Mouse (Mus musculus) stomach, postnatal 0 days (tissue): Measurements from ENCODE around the gene Naa15.

ENCODE experiments used
- CTCF ChIP-seq: IDR thresholded peaks from 2 replicates; pipeline ENCODE4 v1.5.1; 2016; ENCODE audit warnings: antibody characterized with exemption, low read depth, mild to moderate bottlenecking, moderate library complexity
- EP300 ChIP-seq: optimal IDR thresholded peaks from 2 replicates; pipeline ENCODE3; 2016; ENCODE audit warnings: antibody characterized with exemption

DNA sequence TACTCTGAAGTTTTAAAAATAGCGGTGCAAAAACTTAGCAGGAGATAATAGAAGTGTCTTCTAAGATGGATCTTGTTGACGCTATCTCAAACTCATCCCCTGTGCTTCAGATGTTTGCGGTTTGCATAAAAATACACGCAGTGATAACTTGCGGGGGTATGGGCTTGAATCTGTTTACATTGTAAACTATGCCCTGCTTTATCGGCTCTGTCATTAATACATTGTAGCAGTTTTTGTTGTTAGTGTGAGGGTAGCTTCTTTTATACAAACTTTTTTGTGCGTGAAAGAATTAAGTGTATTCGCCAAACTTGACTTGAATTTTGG lies 2.1 kb downstream of the Naa15 start:
- TF ChIP-seq CTCF = no peak
- TF ChIP-seq EP300 = no peak
